ENCODE assay signal across 29 mouse cellular contexts in genomic region chr6:38148626-38149025, GRCm38 (mm10). TPM values are rescaled to one million over a fixed set of nuclear protein-coding genes. Genes with fewer than 3 reads are reported as not detected.
DNase-seq lines count a peak whose midpoint lies in the region; ATAC-seq and TF ChIP-seq lines count a peak whose summit lies in the region.
"Had no signal": no experiment of that assay in that cellular context is flagged by ENCODE, and none has a peak within 500 bp of the region (broad histone marks: within the 10 kb centered on the region; RNA-seq: fewer than 3 reads in every experiment).

No protein-coding gene starts in this region.

- ATAC-seq in hindbrain, postnatal 0 days: peak; percentile 54
- ATAC-seq in hindbrain, embryonic 12.5 days (ENCODE audit: low FRiP score): no peak
- ATAC-seq: activated CD4-positive, CD25-positive, alpha-beta regulatory T cell, adult 4 months; forebrain, embryonic 16.5 days; intestine, postnatal 0 days had no signal

- intact Hi-C loops in heart, postnatal 14 days (cut with DNase I): no loop called here

- H3K4me3 ChIP-seq in heart, embryonic 10.5 days: no peak overlapping the region
- H3K4me3 ChIP-seq in hindbrain, postnatal 0 days (ENCODE audit: low read length): no peak overlapping the region
- H3K4me3 ChIP-seq in hindbrain, embryonic 12.5 days: no peak overlapping the region
- H3K4me3 ChIP-seq: embryonic facial prominence, embryonic 12.5 days; embryonic facial prominence, embryonic 15.5 days; forebrain, embryonic 12.5 days; heart, embryonic 12.5 days; heart, embryonic 15.5 days had no signal

- no peaks in the 10 kb centered on the region for H3K9me3 ChIP-seq in heart, embryonic 10.5 days
- no peaks in the 10 kb centered on the region for H3K9me3 ChIP-seq in hindbrain, postnatal 0 days (ENCODE audit: low read length)
- no peaks in the 10 kb centered on the region for H3K9me3 ChIP-seq in hindbrain, embryonic 12.5 days (replicated peaks)
- H3K9me3 ChIP-seq: embryonic facial prominence, embryonic 12.5 days; embryonic facial prominence, embryonic 15.5 days; forebrain, embryonic 12.5 days; heart, embryonic 12.5 days; heart, embryonic 15.5 days had no signal

- H3K4me1 ChIP-seq in heart, embryonic 10.5 days: peaks cover 31% of the 10 kb centered on the region
- 0 out of 2 replicates have a peak, but pooled peaks cover 3% of the 10 kb centered on the region for H3K4me1 ChIP-seq in hindbrain, postnatal 0 days (ENCODE audit: insufficient read depth, low read length)
- peaks cover 3% of the 10 kb centered on the region; the same call in 1 of the 2 replicates for H3K4me1 ChIP-seq in hindbrain, embryonic 12.5 days
- H3K4me1 ChIP-seq: forebrain, embryonic 12.5 days had no signal

- no peak overlapping the region for H3K4me2 ChIP-seq in hindbrain, postnatal 0 days (ENCODE audit: low read depth, low read length)
- H3K4me2 ChIP-seq in hindbrain, embryonic 12.5 days (replicated peaks): no peak overlapping the region
- H3K4me2 ChIP-seq: embryonic facial prominence, embryonic 12.5 days; embryonic facial prominence, embryonic 15.5 days; forebrain, embryonic 12.5 days; heart, embryonic 12.5 days; heart, embryonic 15.5 days had no signal

- peaks cover 19% of the 10 kb centered on the region for H3K36me3 ChIP-seq in heart, embryonic 10.5 days
- peaks cover 27% of the 10 kb centered on the region; the same call in 1 of the 2 replicates for H3K36me3 ChIP-seq in hindbrain, postnatal 0 days (ENCODE audit: insufficient read depth, low read length)
- H3K36me3 ChIP-seq in hindbrain, embryonic 12.5 days: peaks cover 60% of the 10 kb centered on the region
- H3K36me3 ChIP-seq: heart, embryonic 15.5 days had no signal

- TF ChIP-seq CTCF in hindbrain, postnatal 0 days (IDR thresholded peaks at IDR 0.05; ENCODE audit: low read depth): no peak

- H3K27me3 ChIP-seq in heart, embryonic 10.5 days (ENCODE audit: insufficient read depth, poor library complexity, severe bottlenecking): no peaks in the 10 kb centered on the region
- no peaks in the 10 kb centered on the region for H3K27me3 ChIP-seq in hindbrain, postnatal 0 days (ENCODE audit: insufficient read depth, low read length)
- no peaks in the 10 kb centered on the region for H3K27me3 ChIP-seq in hindbrain, embryonic 12.5 days
- H3K27me3 ChIP-seq: embryonic facial prominence, embryonic 12.5 days; embryonic facial prominence, embryonic 15.5 days; forebrain, embryonic 12.5 days; heart, embryonic 12.5 days; heart, embryonic 15.5 days had no signal

- H3K9ac ChIP-seq in hindbrain, postnatal 0 days (replicated peaks; ENCODE audit: low read length): no peak overlapping the region
- no peak overlapping the region for H3K9ac ChIP-seq in hindbrain, embryonic 12.5 days
- H3K9ac ChIP-seq: embryonic facial prominence, embryonic 12.5 days; embryonic facial prominence, embryonic 15.5 days; forebrain, embryonic 12.5 days; heart, embryonic 12.5 days; heart, embryonic 15.5 days had no signal

- DNase-seq in cerebellum, postnatal 10 days: peak; percentile 25 to 26
- DNase-seq in cerebellum, adult 11 months: no peak
- no peak for DNase-seq in heart, embryonic 10.5 days (ENCODE audit: low spot score)
- DNase-seq in heart, postnatal 14 days: no peak
- DNase-seq in hindbrain, postnatal 0 days (ENCODE audit: low spot score): peak; percentile 49
- DNase-seq in left cerebral cortex, adult 11 months (ENCODE audit: low spot score): no peak
- DNase-seq: adrenal gland, adult 8-10 months; adrenal gland, postnatal 25 days; cerebellum, adult 18-20 months; cerebellum, adult 9-10 months; cerebellum, postnatal 25 days; gastrocnemius, postnatal 10 days; gastrocnemius, postnatal 36 days; heart, postnatal 10 days had no signal

- WGBS in heart, embryonic 10.5 days: 86% methylated on average over 10 of the region's 10 CpGs
- 73% methylated on average over 10 of the region's 10 CpGs for whole genome bisulfite sequencing in hindbrain, postnatal 0 days
- WGBS in hindbrain, embryonic 12.5 days: 88% methylated on average over 10 of the region's 10 CpGs

- H3K27ac ChIP-seq in heart, embryonic 10.5 days: peak overlapping the region; percentile 36; the same call in 1 of the 2 replicates
- H3K27ac ChIP-seq in hindbrain, postnatal 0 days: peak overlapping the region; percentile 65
- H3K27ac ChIP-seq in hindbrain, embryonic 12.5 days: no peak overlapping the region
- H3K27ac ChIP-seq: embryonic facial prominence, embryonic 12.5 days; embryonic facial prominence, embryonic 15.5 days; heart, embryonic 15.5 days had no signal

RNA-seq across cellular contexts. Expression of gene Atp6v0a4, which starts 24.2 kb away (rescaled TPM):
- not detected in 2 replicates for polyA plus RNA-seq in heart, embryonic 10.5 days (2016; fragmentation: Nextera tagmentation; extraction: Ambion mirVana)
- total RNA-seq in heart, postnatal 14 days (2021): 1 to 10 TPM; 2.8 to 3.5 TPM
- total RNA-seq in hindbrain, postnatal 0 days (2014; rRNA removed): 0.42 TPM in 1 of 2 replicates, not detected in the other
- 0.28 and 0.29 TPM in 2 replicates for polyA plus RNA-seq in hindbrain, postnatal 0 days (2015; fragmentation: Nextera tagmentation; extraction: Ambion mirVana)
- 0.10 TPM in 1 of 2 replicates, not detected in the other for polyA plus RNA-seq in hindbrain, embryonic 12.5 days (2016; fragmentation: Nextera tagmentation; extraction: Ambion mirVana)
- total RNA-seq: granulocyte monocyte progenitor cell, adult 5-6 weeks; hematopoietic stem cell, adult 5-6 weeks had no signal
- polyA plus RNA-seq: activated CD4-positive, CD25-positive, alpha-beta regulatory T cell, adult 4 months; forebrain, embryonic 12.5 days had no signal

RNA-seq across cellular contexts. Expression of gene Tmem213, which starts 39.6 kb away (rescaled TPM):
- polyA plus RNA-seq in heart, embryonic 10.5 days (2016; fragmentation: Nextera tagmentation; extraction: Ambion mirVana): not detected in 2 replicates
- total RNA-seq in heart, postnatal 14 days (2021): not detected
- total RNA-seq in hindbrain, postnatal 0 days (2014; rRNA removed): not detected in 2 replicates
- polyA plus RNA-seq in hindbrain, postnatal 0 days (2015; fragmentation: Nextera tagmentation; extraction: Ambion mirVana): not detected in 2 replicates
- not detected in 2 replicates for polyA plus RNA-seq in hindbrain, embryonic 12.5 days (2016; fragmentation: Nextera tagmentation; extraction: Ambion mirVana)
- total RNA-seq: adrenal gland, adult 8-10 months; adrenal gland, postnatal 25 days; common myeloid progenitor, adult 5-6 weeks; ES-E14; gastrocnemius, adult 18-20 months; gastrocnemius, postnatal 10 days; gastrocnemius, postnatal 36 days; granulocyte monocyte progenitor cell, adult 5-6 weeks; heart, adult 8-10 months; heart, postnatal 10 days; hematopoietic stem cell, adult 5-6 weeks had no signal
- polyA plus RNA-seq: activated CD4-positive, CD25-positive, alpha-beta regulatory T cell, adult 4 months; embryonic facial prominence, embryonic 12.5 days; forebrain, embryonic 12.5 days; forebrain, embryonic 16.5 days; heart, embryonic 12.5 days; intestine, postnatal 0 days had no signal

Comparison
In these comparisons a context has a peak if more than half of its experiments do, and no peak if none do; other contexts are left out.
1. DNase-seq: peak in cerebellum, postnatal 10 days (2 of 2) and hindbrain, postnatal 0 days (single experiment); none in cerebellum, adult 11 months (single experiment), heart, embryonic 10.5 days (single experiment), heart, postnatal 14 days (0 of 2) and left cerebral cortex, adult 11 months (single experiment).